Mouse (Mus musculus) brain, embryonic 14.5 days (tissue): ENCODE measurements at regions not wholly inside any gene's neighbourhood (a gene's known extent, or its start where the extent isn't known, plus 50 kb on each side); places are given as distances from the start of the nearest gene placed in this dataset.
"Not testable (repeated sequence)": the region's sequence is repeated elsewhere in the genome, so short reads cannot be mapped to it uniquely, and the experiment has no call there.

Source experiments
- DNase-seq: peaks from one replicate; pipeline ENCODE4 v3.0.0-alpha.2; 2011; ENCODE audit warnings: low read depth
- CTCF ChIP-seq: fragments of 200-500 bp; IDR thresholded peaks from 2 replicates; pipeline ENCODE4 v1.5.1; 2012; ENCODE audit warnings: inconsistent platforms, mild to moderate bottlenecking, moderate library complexity, borderline replicate concordance; ENCODE audit not compliant: insufficient read depth, insufficient read length; ENCODE audit errors: extremely low read depth
- POLR2A ChIP-seq: fragments of 200-500 bp; IDR thresholded peaks from 2 replicates; pipeline ENCODE4 v1.6.1; 2012; ENCODE audit warnings: mild to moderate bottlenecking, inconsistent platforms, borderline replicate concordance; ENCODE audit not compliant: poor library complexity, insufficient read depth, insufficient read length, severe bottlenecking; ENCODE audit errors: extremely low read depth

GRCm38 (mm10) chr1:88798874-88799273 is 96.9 kb upstream of the Arl4c start:
- DNase-seq, result no peak
- TF ChIP-seq CTCF, result no peak
- no peak for TF ChIP-seq POLR2A

GRCm38 (mm10) chr1:88799343-88799742 is 97.3 kb upstream of the Arl4c start:
- no peak for TF ChIP-seq POLR2A
- no peak for TF ChIP-seq CTCF

GRCm38 (mm10) chr1:88799789-88800188 is 97.8 kb upstream of the Arl4c start:
- no peak for DNase-seq
- no peak for TF ChIP-seq CTCF
- no peak for TF ChIP-seq POLR2A

More at GRCm38 (mm10) chr1:88799343-88799742, 97.3 kb upstream of the Arl4c start:
- peak; percentile 65 for DNase-seq

GRCm38 (mm10) chr1:88800411-88800810 is 98.4 kb upstream of the Arl4c start:
- TF ChIP-seq POLR2A, result no peak
- no peak for TF ChIP-seq CTCF
- no peak for DNase-seq

GRCm38 (mm10) chr1:88801151-88801550 is 99.1 kb upstream of the Arl4c start:
- DNase-seq, result not testable (repeated sequence)

- no peak for DNase-seq
- TF ChIP-seq POLR2A (no peak), CTCF (peak; percentile 25; the same call in 1 of the 2 replicates)
Measured at GRCm38 (mm10) chr1:88806960-88807359, 104.9 kb upstream of the Arl4c start.

GRCm38 (mm10) chr1:88807901-88808300 is 105.9 kb upstream of the Arl4c start:
- no peak for DNase-seq
- TF ChIP-seq CTCF (no peak), POLR2A (no peak)

- TF ChIP-seq POLR2A (no peak), CTCF (no peak)
- peak; percentile 39 for DNase-seq
Measured at GRCm38 (mm10) chr1:88808508-88808907, 106.5 kb upstream of the Arl4c start.

- TF ChIP-seq POLR2A (no peak), CTCF (no peak)
- DNase-seq, result no peak
Measured at GRCm38 (mm10) chr1:88809756-88810155, 107.7 kb upstream of the Arl4c start.

GRCm38 (mm10) chr1:88813200-88813599 is 111.2 kb upstream of the Arl4c start:
- DNase-seq, result peak; percentile 84
- TF ChIP-seq POLR2A (no peak), CTCF (no peak)

GRCm38 (mm10) chr1:88816376-88816945 is 114.4 kb upstream of the Arl4c start:
- TF ChIP-seq CTCF (no peak), POLR2A (no peak)
- peak; percentile 88 for DNase-seq

GRCm38 (mm10) chr1:88825215-88825614 is 123.2 kb upstream of the Arl4c start:
- no peak for DNase-seq
- TF ChIP-seq CTCF (no peak), POLR2A (no peak)
